Mouse (Mus musculus) adrenal gland, adult 18-20 months (tissue): ENCODE measurements around the gene Grk1. TPM values are rescaled to one million over a fixed set of nuclear protein-coding genes. Genes with fewer than 3 reads are reported as not detected.

Source experiments
- DNase-seq, 2 experiments: peaks; one replicate each; pipeline ENCODE4 v3.0.0; 2021 to 2022; ENCODE audit warnings: low spot score in 2 of 2
- total RNA-seq, 2 experiments: library from RNA; stranded (reverse); gene quantifications; 1 replicate in 1 of 2; 2 replicates in 1 of 2; pipeline ENCODE4 v1.2.3; 2021

The Grk1 gene
- total RNA-seq, 2 experiments from 2014 or later, result not detected

GRCm38 (mm10) chr8:13427351-13427750 is 22.5 kb downstream of the Grk1 start:
- DNase-seq, result no peak

- no peak for DNase-seq
These were observed 23.3 kb downstream of the Grk1 start for GRCm38 (mm10) chr8:13428156-13428555.

- DNase-seq, result no peak
These were observed 25.5 kb downstream of the Grk1 start for GRCm38 (mm10) chr8:13430412-13430811.

GRCm38 (mm10) chr8:13430866-13431265 is 26.0 kb downstream of the Grk1 start:
- no peak for DNase-seq

GRCm38 (mm10) chr8:13433130-13433529 is 28.2 kb downstream of the Grk1 start:
- DNase-seq, result no peak

GRCm38 (mm10) chr8:13434889-13435288 is 30.0 kb downstream of the Grk1 start, which contains the start of gene Tmem255b:
Gene Tmem255b (plus strand): TSS chr8:13435189.
- DNase-seq, result no peak

- no peak for DNase-seq
These were observed 31.2 kb downstream of the Grk1 start for GRCm38 (mm10) chr8:13436052-13436451.

GRCm38 (mm10) chr8:13437531-13437930 is 32.6 kb downstream of the Grk1 start:
- no peak for DNase-seq

GRCm38 (mm10) chr8:13442152-13442551 is 37.3 kb downstream of the Grk1 start:
- DNase-seq, result no peak

GRCm38 (mm10) chr8:13446456-13446855 is 41.6 kb downstream of the Grk1 start:
- DNase-seq, result no peak

GRCm38 (mm10) chr8:13448145-13448544 is 43.3 kb downstream of the Grk1 start:
- no peak for DNase-seq

GRCm38 (mm10) chr8:13451747-13452277 is 46.9 kb downstream of the Grk1 start:
- DNase-seq, result no peak

GRCm38 (mm10) chr8:13454341-13455113 is 49.6 kb downstream of the Grk1 start:
- no peak for DNase-seq

- DNase-seq, result peak; percentile 67 to 75
These were observed 50.4 kb downstream of the Grk1 start for GRCm38 (mm10) chr8:13455295-13455694.

- no peak for DNase-seq
These were observed 54.5 kb downstream of the Grk1 start for GRCm38 (mm10) chr8:13459431-13459830.

- peak in 1 of 2 experiments; percentile 46 for DNase-seq
These were observed 56.3 kb downstream of the Grk1 start for GRCm38 (mm10) chr8:13461085-13461765.

GRCm38 (mm10) chr8:13461843-13462242 is 57.0 kb downstream of the Grk1 start:
- peak; percentile 74 to 80 for DNase-seq

- peak; percentile 70 to 77 for DNase-seq
These were observed 57.5 kb downstream of the Grk1 start for GRCm38 (mm10) chr8:13462392-13462791.

GRCm38 (mm10) chr8:13465324-13465723 is 60.4 kb downstream of the Grk1 start:
- no peak for DNase-seq

GRCm38 (mm10) chr8:13466989-13467388 is 62.1 kb downstream of the Grk1 start:
- no peak for DNase-seq

GRCm38 (mm10) chr8:13468737-13469136 is 63.9 kb downstream of the Grk1 start:
- DNase-seq, result no peak

- DNase-seq, result no peak
These were observed 66.6 kb downstream of the Grk1 start for GRCm38 (mm10) chr8:13471484-13471883.
